In genomic region chr10:60371596-60372386, GRCm38 (mm10) we compare ENCODE assay signal across 12 mouse cellular contexts. TPM values are rescaled to one million over a fixed set of nuclear protein-coding genes. Genes with fewer than 3 reads are reported as not detected.
DNase-seq lines count a peak whose midpoint lies in the region; ATAC-seq lines count a peak whose summit lies in the region.
"Had no signal": no experiment of that assay in that cellular context is flagged by ENCODE, and none has a peak within 500 bp of the region (broad histone marks: within the 10 kb centered on the region; RNA-seq: fewer than 3 reads in every experiment).

No protein-coding gene starts in this region.

- no peak overlapping the region for H3K9ac ChIP-seq in heart, embryonic 11.5 days (ENCODE audit: low read depth, low read length)
- H3K9ac ChIP-seq in liver, embryonic 16.5 days (ENCODE audit: low read depth, low read length), result no peak overlapping the region
- H3K9ac ChIP-seq in hindbrain, embryonic 12.5 days, result no peak overlapping the region
- H3K9ac ChIP-seq in forebrain, embryonic 11.5 days (ENCODE audit: low read length), result no peak overlapping the region
- H3K9ac ChIP-seq: midbrain, embryonic 15.5 days had no signal

- DNase-seq in heart, adult 11 months, result peak; percentile 97
- DNase-seq in CD4-positive helper T cell, adult 2 months (ENCODE audit: low read depth, low spot score), result peak; percentile 34
- peak; percentile 72 to 75 for DNase-seq in spleen, postnatal 36 days (ENCODE audit: low spot score in 2 of 2)
- no peak for DNase-seq in forebrain, embryonic 11.5 days (ENCODE audit: low spot score)
- no peak for DNase-seq in layer of hippocampus, postnatal 36 days

- H3K9me3 ChIP-seq in heart, embryonic 11.5 days (replicated peaks; ENCODE audit: control insufficient read depth, low read length), result no peaks in the 10 kb centered on the region
- no peaks in the 10 kb centered on the region for H3K9me3 ChIP-seq in liver, embryonic 16.5 days (replicated peaks; ENCODE audit: control insufficient read depth, low read length)
- H3K9me3 ChIP-seq in hindbrain, embryonic 12.5 days (replicated peaks), result no peaks in the 10 kb centered on the region
- no peaks in the 10 kb centered on the region for H3K9me3 ChIP-seq in forebrain, embryonic 11.5 days (ENCODE audit: control insufficient read depth, low read length)
- H3K9me3 ChIP-seq: embryonic facial prominence, embryonic 10.5 days; midbrain, embryonic 15.5 days had no signal

- H3K4me1 ChIP-seq in heart, embryonic 11.5 days (ENCODE audit: control insufficient read depth, insufficient read depth, low read length), result peaks cover 10% of the 10 kb centered on the region
- no peaks in the 10 kb centered on the region; the same call in none of the 2 replicates for H3K4me1 ChIP-seq in liver, embryonic 16.5 days (ENCODE audit: control insufficient read depth, low read depth, low read length)
- H3K4me1 ChIP-seq in hindbrain, embryonic 12.5 days, result peaks cover 7% of the 10 kb centered on the region
- H3K4me1 ChIP-seq in forebrain, embryonic 11.5 days (replicated peaks; ENCODE audit: control insufficient read depth, insufficient read depth, low read length), result 0 out of 2 replicates have a peak, but pooled peaks cover 2% of the 10 kb centered on the region
- H3K4me1 ChIP-seq: midbrain, embryonic 15.5 days had no signal

- H3K27ac ChIP-seq in heart, embryonic 11.5 days (ENCODE audit: low read depth, low read length), result no peak overlapping the region
- peak overlapping the region; percentile 65 for H3K27ac ChIP-seq in liver, embryonic 16.5 days (ENCODE audit: low read length)
- no peak overlapping the region for H3K27ac ChIP-seq in hindbrain, embryonic 12.5 days
- no peak overlapping the region for H3K27ac ChIP-seq in forebrain, embryonic 11.5 days (ENCODE audit: low read depth, low read length)
- H3K27ac ChIP-seq: hindbrain, postnatal 0 days; midbrain, embryonic 15.5 days had no signal

- WGBS in heart, embryonic 11.5 days (ENCODE audit: insufficient replicate concordance), result 69% methylated on average over 5 of the region's 5 CpGs
- 21% methylated on average over 5 of the region's 5 CpGs for WGBS in liver, embryonic 16.5 days (ENCODE audit: insufficient replicate concordance)
- 81% methylated on average over 5 of the region's 5 CpGs for WGBS in hindbrain, embryonic 12.5 days
- WGBS in forebrain, embryonic 11.5 days, result 79% methylated on average over 5 of the region's 5 CpGs

- no peaks in the 10 kb centered on the region for H3K27me3 ChIP-seq in heart, embryonic 11.5 days (ENCODE audit: control insufficient read depth, insufficient read depth, low read length)
- H3K27me3 ChIP-seq in liver, embryonic 16.5 days (ENCODE audit: control insufficient read depth, insufficient read depth, low read depth, low read length), result no peaks in the 10 kb centered on the region
- H3K27me3 ChIP-seq in hindbrain, embryonic 12.5 days, result no peaks in the 10 kb centered on the region
- no peaks in the 10 kb centered on the region for H3K27me3 ChIP-seq in forebrain, embryonic 11.5 days (ENCODE audit: control insufficient read depth, insufficient read depth, low read length)
- H3K27me3 ChIP-seq: midbrain, embryonic 15.5 days had no signal

- no peak overlapping the region for H3K4me3 ChIP-seq in heart, embryonic 11.5 days (ENCODE audit: low read depth, low read length)
- H3K4me3 ChIP-seq in liver, embryonic 16.5 days (ENCODE audit: low read depth, low read length), result no peak overlapping the region
- H3K4me3 ChIP-seq in hindbrain, embryonic 12.5 days, result no peak overlapping the region
- no peak overlapping the region for H3K4me3 ChIP-seq in forebrain, embryonic 11.5 days (ENCODE audit: low read depth, low read length)
- H3K4me3 ChIP-seq: embryonic facial prominence, embryonic 10.5 days; midbrain, embryonic 15.5 days had no signal

- no peak overlapping the region for H3K4me2 ChIP-seq in heart, embryonic 11.5 days
- no peak overlapping the region for H3K4me2 ChIP-seq in liver, embryonic 16.5 days (ENCODE audit: low read depth, low read length)
- H3K4me2 ChIP-seq in hindbrain, embryonic 12.5 days (replicated peaks), result no peak overlapping the region
- H3K4me2 ChIP-seq in forebrain, embryonic 11.5 days (ENCODE audit: low read depth, low read length, severe bottlenecking), result no peak overlapping the region
- H3K4me2 ChIP-seq: midbrain, embryonic 15.5 days had no signal

- no peaks in the 10 kb centered on the region for H3K36me3 ChIP-seq in heart, embryonic 11.5 days (ENCODE audit: control insufficient read depth, insufficient read depth, low read length)
- no peaks in the 10 kb centered on the region for H3K36me3 ChIP-seq in liver, embryonic 16.5 days (ENCODE audit: control insufficient read depth, insufficient read depth)
- no peaks in the 10 kb centered on the region for H3K36me3 ChIP-seq in hindbrain, embryonic 12.5 days
- H3K36me3 ChIP-seq in forebrain, embryonic 11.5 days (ENCODE audit: control insufficient read depth, insufficient read depth, low read length), result no peaks in the 10 kb centered on the region
- H3K36me3 ChIP-seq: embryonic facial prominence, embryonic 10.5 days; midbrain, embryonic 15.5 days had no signal

- ATAC-seq in heart, embryonic 11.5 days (replicated peaks; ENCODE audit: insufficient number of reproducible peaks, low FRiP score, low TSS enrichment), result no peak
- no peak for ATAC-seq in liver, embryonic 16.5 days (ENCODE audit: low read depth)
- ATAC-seq in hindbrain, embryonic 12.5 days (ENCODE audit: low FRiP score), result no peak
- no peak for ATAC-seq in forebrain, embryonic 11.5 days (replicated peaks; ENCODE audit: low FRiP score)
- ATAC-seq: hindbrain, postnatal 0 days; midbrain, embryonic 15.5 days had no signal

RNA-seq across cellular contexts. Expression of gene Vsir, which starts 25.1 kb away (rescaled TPM):
- polyA plus RNA-seq in heart, embryonic 11.5 days (2014; fragmentation: Nextera tagmentation; extraction: Ambion mirVana), result 1.2 and 1.9 TPM in 2 replicates
- polyA plus RNA-seq in liver, embryonic 16.5 days (2015; fragmentation: Nextera tagmentation; extraction: Ambion mirVana), result 11.9 and 12.4 TPM in 2 replicates
- 1.9 and 2.9 TPM in 2 replicates for polyA plus RNA-seq in hindbrain, embryonic 12.5 days (2016; fragmentation: Nextera tagmentation; extraction: Ambion mirVana)
- polyA plus RNA-seq in forebrain, embryonic 11.5 days (2014; fragmentation: Nextera tagmentation; extraction: Ambion mirVana), result 0.96 and 1.2 TPM in 2 replicates
- total RNA-seq in layer of hippocampus, postnatal 36 days (2021), result 10 to 100 TPM; 19.8 to 22.9 TPM

RNA-seq across cellular contexts. Expression of gene Gm17455, which starts 27.7 kb away (rescaled TPM):
- 0.66 and 1.6 TPM in 2 replicates for polyA plus RNA-seq in heart, embryonic 11.5 days (2014; fragmentation: Nextera tagmentation; extraction: Ambion mirVana)
- polyA plus RNA-seq in liver, embryonic 16.5 days (2015; fragmentation: Nextera tagmentation; extraction: Ambion mirVana), result not detected in 2 replicates
- polyA plus RNA-seq in hindbrain, embryonic 12.5 days (2016; fragmentation: Nextera tagmentation; extraction: Ambion mirVana), result 5.6 and 9.0 TPM in 2 replicates
- polyA plus RNA-seq in forebrain, embryonic 11.5 days (2014; fragmentation: Nextera tagmentation; extraction: Ambion mirVana), result 1.7 and 4.2 TPM in 2 replicates
- total RNA-seq in layer of hippocampus, postnatal 36 days (2021), result not detected
- total RNA-seq: adrenal gland, adult 18-20 months had no signal

Comparison
In these comparisons a context has a peak if more than half of its experiments do, and no peak if none do; other contexts are left out.
1. DNase-seq: peak in heart, adult 11 months (single experiment), CD4-positive helper T cell, adult 2 months (single experiment) and spleen, postnatal 36 days (2 of 2); none in forebrain, embryonic 11.5 days (single experiment) and layer of hippocampus, postnatal 36 days (0 of 2).